Mouse (Mus musculus) forebrain, embryonic 13.5 days (tissue): Measurements from ENCODE around the gene Ssxb2. TPM values are rescaled to one million over a fixed set of nuclear protein-coding genes. Genes with fewer than 3 reads are reported as not detected.
"Not testable (repeated sequence)": the region's sequence is repeated elsewhere in the genome, so short reads cannot be mapped to it uniquely, and the experiment has no call there.

Source experiments
- ATAC-seq: fragments of 200-750 bp; cut with Nextera tagmentation; 2 replicates; pipeline ENCODE4 v1.8.0; 2017
- H3K27ac ChIP-seq: fragments of 300-500 bp; sonication (generic); 2 replicates; pipeline ENCODE4 v1.5.1; 2015; ENCODE audit warnings: inconsistent platforms, mild to moderate bottlenecking, moderate library complexity
- H3K27me3 ChIP-seq: fragments of 300-500 bp; sonication (generic); 2 replicates; pipeline ENCODE4 v1.6.1; 2015; ENCODE audit warnings: mild to moderate bottlenecking, inconsistent platforms
- H3K36me3 ChIP-seq: fragments of 300-500 bp; sonication (generic); 2 replicates; pipeline ENCODE4 v1.6.1; 2015; ENCODE audit warnings: mild to moderate bottlenecking, inconsistent platforms; ENCODE audit not compliant: poor library complexity, severe bottlenecking
- H3K4me1 ChIP-seq: fragments of 300-500 bp; sonication (generic); 2 replicates; pipeline ENCODE4 v1.6.1; 2015; ENCODE audit warnings: inconsistent platforms
- H3K4me2 ChIP-seq: fragments of 300-500 bp; sonication (generic); 2 replicates; pipeline ENCODE4 v1.6.1; 2015; ENCODE audit warnings: inconsistent platforms, mild to moderate bottlenecking, moderate library complexity
- H3K4me3 ChIP-seq: fragments of 300-500 bp; sonication (generic); 2 replicates; pipeline ENCODE4 v1.5.1; 2015; ENCODE audit warnings: mild to moderate bottlenecking, inconsistent platforms
- H3K9ac ChIP-seq: fragments of 300-500 bp; sonication (generic); 2 replicates; pipeline ENCODE4 v1.6.1; 2015; ENCODE audit warnings: mild to moderate bottlenecking, inconsistent platforms
- H3K9me3 ChIP-seq: fragments of 300-500 bp; sonication (generic); replicated peaks from 2 replicates; pipeline ENCODE4 v1.6.1; 2016; ENCODE audit warnings: inconsistent platforms
- WGBS: fragments of 180-500 bp; shearing (Covaris S2); methylation state at CpG from one replicate; pipeline ENCODE4 v1.1.7; 2015; 5-methylcytosine and 5-hydroxymethylcytosine counted together
- polyA plus RNA-seq: library from polyadenylated mRNA; unstranded; fragments of >200 nt; fragmentation: Nextera tagmentation; extraction: Ambion mirVana; gene quantifications from 2 replicates; pipeline ENCODE4 v1.2.1, GENCODE M21; 2015

Gene Ssxb2
- not detected in 2 replicates for polyA plus RNA-seq

- WGBS: 73% methylated on average over 2 of the region's 2 CpGs
- not testable (repeated sequence) for H3K4me1 ChIP-seq, H3K9me3 ChIP-seq, ATAC-seq, H3K27ac ChIP-seq, H3K36me3 ChIP-seq, H3K4me3 ChIP-seq, H3K4me2 ChIP-seq, H3K27me3 ChIP-seq, H3K9ac ChIP-seq
Observed at GRCm38 (mm10) chrX:8461626-8462025, at the start of gene Ssxb2. TSS of gene Ssxb2 (minus strand) at chrX:8461726.

DNA sequence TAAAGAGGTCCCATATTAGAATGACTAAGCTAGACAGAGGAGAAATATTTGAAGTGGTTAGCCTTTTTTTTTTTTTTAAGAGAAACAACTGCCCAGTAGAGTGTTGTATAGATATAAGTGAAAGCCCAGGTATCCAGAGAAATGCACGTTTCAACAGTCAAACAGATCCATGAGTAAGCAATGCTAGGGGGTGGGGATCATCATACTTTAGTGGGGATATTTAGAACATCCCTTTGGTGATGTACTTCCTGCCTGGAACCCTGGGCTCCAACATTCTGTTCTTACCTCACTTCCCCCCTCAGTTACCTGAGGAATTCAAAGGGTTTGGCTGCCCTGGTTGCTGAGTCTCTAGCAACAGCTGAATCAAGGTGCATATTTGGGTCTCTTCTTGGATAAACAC, 48.5 kb downstream of the Ssxb2 start, which contains the start of gene Ssxb1:
TSS of gene Ssxb1 (plus strand) at position 301 of the 400 bp plus-strand sequence.
- H3K4me2 ChIP-seq, H3K36me3 ChIP-seq, H3K4me3 ChIP-seq, H3K27ac ChIP-seq, H3K27me3 ChIP-seq, H3K9me3 ChIP-seq, H3K9ac ChIP-seq, ATAC-seq, H3K4me1 ChIP-seq: not testable (repeated sequence)
- WGBS: 50% methylated on average over 1 of the region's 1 CpGs

Other genes starting within 250 kb of the Ssxb2 start
- 51.3 and 51.7 TPM in 2 replicates for gene Ftsj1, start 209.3 kb downstream of the Ssxb2 start, polyA plus RNA-seq
- gene Slc38a5, start 190.6 kb downstream of the Ssxb2 start, polyA plus RNA-seq: 14.1 and 14.9 TPM in 2 replicates
- gene Ssxb10, start 134.3 kb downstream of the Ssxb2 start, polyA plus RNA-seq: not detected in 2 replicates
- gene Ssxb9, start 94.7 kb downstream of the Ssxb2 start, polyA plus RNA-seq: not detected in 2 replicates
- gene Ssxb1, start 48.4 kb downstream of the Ssxb2 start, polyA plus RNA-seq: not detected in 2 replicates
- gene Gm14459, start 63.2 kb upstream of the Ssxb2 start, polyA plus RNA-seq: not detected in 2 replicates
- not detected in 2 replicates for gene Ssxb6, start 86.5 kb upstream of the Ssxb2 start, polyA plus RNA-seq
- gene Ssxb3, start 130.1 kb upstream of the Ssxb2 start, polyA plus RNA-seq: not detected in 2 replicates
- not detected in 2 replicates for gene Ssxb8, start 229.1 kb upstream of the Ssxb2 start, polyA plus RNA-seq